Mouse (Mus musculus) forebrain, embryonic 12.5 days (tissue): Measurements from ENCODE around the gene Larp6. TPM values are rescaled to one million over a fixed set of nuclear protein-coding genes. Genes with fewer than 3 reads are reported as not detected.

ENCODE experiments used
- ATAC-seq: fragments of 200-750 bp; cut with Nextera tagmentation; 2 replicates; pipeline ENCODE4 v1.8.0; 2017; ENCODE audit warnings: moderate TSS enrichment; ENCODE audit not compliant: low FRiP score
- H3K27ac ChIP-seq: fragments of 300-500 bp; sonication (generic); 2 replicates; pipeline ENCODE4 v1.5.1; 2016; ENCODE audit warnings: mild to moderate bottlenecking
- H3K27me3 ChIP-seq: fragments of 300-500 bp; sonication (generic); 2 replicates; pipeline ENCODE4 v1.6.1; 2016; ENCODE audit warnings: mild to moderate bottlenecking
- H3K36me3 ChIP-seq: fragments of 300-500 bp; sonication (generic); replicated peaks from 2 replicates; pipeline ENCODE4 v1.6.1; 2016; ENCODE audit warnings: mild to moderate bottlenecking
- H3K4me1 ChIP-seq: fragments of 300-500 bp; sonication (generic); 2 replicates; pipeline ENCODE4 v1.6.1; 2016
- H3K4me2 ChIP-seq: fragments of 300-500 bp; sonication (generic); 2 replicates; pipeline ENCODE4 v1.6.1; 2016; ENCODE audit warnings: mild to moderate bottlenecking, moderate library complexity
- H3K4me3 ChIP-seq: fragments of 300-500 bp; sonication (generic); replicated peaks from 2 replicates; pipeline ENCODE4 v1.5.1; 2016; ENCODE audit warnings: mild to moderate bottlenecking
- H3K9ac ChIP-seq: fragments of 300-500 bp; sonication (generic); 2 replicates; pipeline ENCODE4 v1.6.1; 2016; ENCODE audit warnings: mild to moderate bottlenecking
- H3K9me3 ChIP-seq: fragments of 300-500 bp; sonication (generic); 2 replicates; pipeline ENCODE4 v1.6.1; 2016
- WGBS: fragments of 180-500 bp; shearing (Covaris S2); methylation state at CpG from one replicate; pipeline ENCODE4 v1.1.7; 2016; 5-methylcytosine and 5-hydroxymethylcytosine counted together
- polyA plus RNA-seq: library from polyadenylated mRNA; unstranded; fragments of >200 nt; fragmentation: Nextera tagmentation; extraction: Ambion mirVana; gene quantifications from 2 replicates; pipeline ENCODE4 v1.2.1, GENCODE M21; 2016

Larp6 gene
- 2.2 and 3.0 TPM in 2 replicates for polyA plus RNA-seq

- Histone ChIP-seq H3K27me3 (peaks cover 27% of the 10 kb centered on the region), H3K27ac (no peak within 1 kb of the TSS), H3K4me2 (peak within 1 kb of the TSS; percentile 97), H3K36me3 (no peaks in the 10 kb centered on the region), H3K9ac (peak within 1 kb of the TSS; percentile 73), H3K4me1 (peaks cover 6% of the 10 kb centered on the region; the same call in 1 of the 2 replicates), H3K4me3 (peak within 1 kb of the TSS; percentile 64), H3K9me3 (no peaks in the 10 kb centered on the region)
- WGBS: under 1% methylated on average over 59 of the region's 66 CpGs
- peak; percentile 49; the same call in 1 of the 2 replicates for ATAC-seq
These were observed at the start of gene Larp6 for GRCm38 (mm10) chr9:60712771-60713541. Gene Larp6 (plus strand): TSS chr9:60712989.

DNA sequence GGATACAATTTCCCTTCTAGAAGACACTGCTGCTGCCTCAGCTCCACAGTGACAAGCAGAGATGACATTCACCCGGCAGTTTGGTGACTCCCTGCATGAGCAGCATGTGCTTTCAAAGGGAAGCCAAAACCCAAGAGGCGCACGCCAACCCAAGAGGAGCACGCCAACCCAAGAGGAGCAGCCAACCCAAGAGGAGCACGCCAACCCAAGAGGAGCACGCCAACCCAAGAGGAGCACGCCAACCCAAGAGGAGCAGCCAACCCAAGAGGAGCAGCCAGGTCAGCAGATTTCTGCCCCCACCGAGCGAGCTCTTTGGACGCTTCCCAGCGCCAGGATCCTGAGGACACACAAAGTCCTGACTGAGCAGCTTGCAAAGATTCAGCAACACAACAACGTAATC, 48.4 kb upstream of the Larp6 start:
- Histone ChIP-seq H3K9ac (no peak overlapping the region), H3K4me3 (no peak overlapping the region), H3K9me3 (no peaks in the 10 kb centered on the region), H3K36me3 (peaks cover 57% of the 10 kb centered on the region), H3K27me3 (no peaks in the 10 kb centered on the region), H3K27ac (no peak overlapping the region), H3K4me1 (0 out of 2 replicates have a peak, but pooled peaks cover 4% of the 10 kb centered on the region), H3K4me2 (no peak overlapping the region)
- ATAC-seq: no peak
- WGBS: 93% methylated on average over 12 of the region's 12 CpGs

DNA sequence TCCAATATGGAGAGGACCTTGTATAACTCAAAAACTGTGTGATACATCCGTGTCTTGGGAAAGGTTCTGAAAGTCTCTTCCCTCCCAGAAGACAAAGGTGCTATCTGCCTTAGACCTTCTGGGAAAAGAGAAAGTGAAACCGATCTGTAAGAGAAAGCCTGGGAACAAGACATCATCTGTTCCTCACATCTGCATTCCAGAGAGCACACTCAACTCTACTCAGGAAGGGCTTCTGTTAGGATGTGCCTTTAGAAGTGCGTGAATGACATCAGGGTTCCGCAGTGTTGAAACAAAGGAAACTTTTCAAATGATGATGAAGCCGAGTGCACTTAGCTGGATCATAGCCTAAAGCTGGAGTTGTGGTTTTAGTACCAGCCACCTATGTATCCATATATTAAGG, 47.9 kb upstream of the Larp6 start:
- Histone ChIP-seq H3K27me3 (no peaks in the 10 kb centered on the region), H3K4me1 (0 out of 2 replicates have a peak, but pooled peaks cover 4% of the 10 kb centered on the region), H3K4me2 (no peak overlapping the region), H3K9me3 (no peaks in the 10 kb centered on the region), H3K27ac (no peak overlapping the region), H3K36me3 (peaks cover 60% of the 10 kb centered on the region), H3K9ac (no peak overlapping the region), H3K4me3 (no peak overlapping the region)
- no peak for ATAC-seq
- WGBS: 94% methylated on average over 5 of the region's 5 CpGs

DNA sequence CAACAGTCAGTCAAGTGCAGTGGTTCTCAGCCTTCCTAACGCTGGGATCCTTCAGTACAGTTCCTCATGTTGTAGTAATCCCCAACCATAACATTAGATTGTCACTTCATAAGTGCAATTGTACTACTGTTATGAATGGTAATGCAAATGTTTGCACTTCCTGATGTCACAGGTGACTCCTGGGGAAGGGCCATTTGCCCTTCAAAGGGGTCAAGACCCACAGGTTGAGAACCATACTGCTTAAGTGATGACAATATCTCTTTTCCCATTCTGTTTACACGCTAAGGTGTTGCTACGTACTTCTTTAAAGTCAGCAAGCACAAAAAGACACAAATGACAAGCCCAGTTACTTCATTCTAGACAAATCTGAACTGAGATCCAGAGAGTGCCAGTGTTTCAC, 47.3 kb upstream of the Larp6 start:
- H3K4me2 ChIP-seq: no peak overlapping the region
- H3K36me3 ChIP-seq: peaks cover 67% of the 10 kb centered on the region
- 0 out of 2 replicates have a peak, but pooled peaks cover 4% of the 10 kb centered on the region for H3K4me1 ChIP-seq
- no peak overlapping the region for H3K27ac ChIP-seq
- no peaks in the 10 kb centered on the region for H3K9me3 ChIP-seq
- no peaks in the 10 kb centered on the region for H3K27me3 ChIP-seq
- no peak overlapping the region for H3K4me3 ChIP-seq
- ATAC-seq: no peak
- H3K9ac ChIP-seq: no peak overlapping the region
- whole genome bisulfite sequencing: 94% methylated on average over 3 of the region's 3 CpGs

DNA sequence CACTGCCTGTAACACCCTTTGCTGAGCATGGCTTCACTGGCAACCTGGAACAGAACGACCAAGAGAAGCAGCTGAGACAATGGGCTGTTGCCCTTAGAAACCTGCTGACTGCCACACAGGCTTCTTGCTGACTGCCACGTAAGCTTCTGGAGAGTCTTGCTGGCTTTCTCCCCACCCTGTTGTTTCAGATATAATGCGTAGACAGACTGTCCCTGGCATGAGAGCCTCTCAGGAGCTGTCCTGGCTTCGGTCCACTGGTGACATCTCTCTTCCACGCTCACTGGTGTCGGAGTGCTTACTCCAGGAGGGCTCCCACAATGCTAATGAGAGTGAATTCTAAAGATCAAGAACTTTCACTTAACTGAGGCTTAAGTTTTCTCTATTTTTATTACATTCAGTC, 43.9 kb upstream of the Larp6 start:
- Histone ChIP-seq H3K4me1 (no peaks in the 10 kb centered on the region), H3K27ac (no peak overlapping the region), H3K9me3 (no peaks in the 10 kb centered on the region), H3K4me2 (no peak overlapping the region), H3K4me3 (no peak overlapping the region), H3K36me3 (peaks cover 79% of the 10 kb centered on the region), H3K9ac (no peak overlapping the region), H3K27me3 (no peaks in the 10 kb centered on the region)
- no peak for ATAC-seq
- 88% methylated on average over 6 of the region's 6 CpGs for WGBS

DNA sequence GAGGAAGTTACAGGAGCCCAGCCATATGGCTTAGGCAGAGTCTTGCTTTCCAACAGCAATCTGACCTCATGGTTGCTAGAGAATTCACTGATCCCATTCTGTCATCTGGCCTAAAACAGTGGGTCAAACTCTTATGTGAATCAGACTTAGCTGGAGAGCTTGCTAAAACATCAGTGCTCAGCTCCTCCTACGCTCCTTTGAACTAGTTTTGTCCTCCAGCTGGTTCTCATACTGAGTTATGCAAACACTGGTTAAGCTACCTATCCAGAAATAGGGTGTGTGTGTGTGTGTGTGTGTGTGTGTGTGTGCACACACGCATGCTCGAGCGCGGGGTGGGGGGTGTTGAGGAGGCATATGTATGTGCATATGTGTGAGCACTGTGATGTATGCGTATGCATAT, 40.2 kb upstream of the Larp6 start:
- Histone ChIP-seq H3K36me3 (peaks cover 82% of the 10 kb centered on the region), H3K4me1 (no peaks in the 10 kb centered on the region), H3K27me3 (no peaks in the 10 kb centered on the region), H3K9me3 (no peaks in the 10 kb centered on the region), H3K9ac (no peak overlapping the region), H3K4me2 (no peak overlapping the region), H3K4me3 (no peak overlapping the region), H3K27ac (no peak overlapping the region)
- ATAC-seq: no peak
- 96% methylated on average over 6 of the region's 6 CpGs for WGBS

DNA sequence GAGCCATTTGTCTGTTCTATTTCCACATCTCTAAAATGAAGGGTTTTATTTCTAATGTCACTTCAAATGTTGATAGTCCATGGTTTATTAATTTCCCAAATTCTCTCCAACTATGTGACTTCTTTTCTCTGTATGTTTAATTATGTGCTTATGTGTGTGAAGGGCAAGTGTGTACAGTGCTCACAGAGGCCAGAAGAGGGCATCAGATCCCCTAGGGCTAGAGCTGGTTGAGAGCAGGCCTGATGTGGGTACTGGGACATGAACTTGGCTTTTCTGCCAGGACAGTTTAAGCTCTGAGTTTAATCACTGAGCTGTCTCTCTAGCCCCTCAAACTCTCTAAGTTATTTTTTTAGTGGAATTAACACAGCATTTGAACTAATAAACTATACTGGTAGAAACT, 38.0 kb upstream of the Larp6 start:
- no peaks in the 10 kb centered on the region for H3K4me1 ChIP-seq
- H3K27me3 ChIP-seq: no peaks in the 10 kb centered on the region
- H3K4me3 ChIP-seq: no peak overlapping the region
- no peak overlapping the region for H3K27ac ChIP-seq
- H3K4me2 ChIP-seq: no peak overlapping the region
- ATAC-seq: no peak
- peaks cover 87% of the 10 kb centered on the region for H3K36me3 ChIP-seq
- no peak overlapping the region for H3K9ac ChIP-seq
- H3K9me3 ChIP-seq: no peaks in the 10 kb centered on the region

DNA sequence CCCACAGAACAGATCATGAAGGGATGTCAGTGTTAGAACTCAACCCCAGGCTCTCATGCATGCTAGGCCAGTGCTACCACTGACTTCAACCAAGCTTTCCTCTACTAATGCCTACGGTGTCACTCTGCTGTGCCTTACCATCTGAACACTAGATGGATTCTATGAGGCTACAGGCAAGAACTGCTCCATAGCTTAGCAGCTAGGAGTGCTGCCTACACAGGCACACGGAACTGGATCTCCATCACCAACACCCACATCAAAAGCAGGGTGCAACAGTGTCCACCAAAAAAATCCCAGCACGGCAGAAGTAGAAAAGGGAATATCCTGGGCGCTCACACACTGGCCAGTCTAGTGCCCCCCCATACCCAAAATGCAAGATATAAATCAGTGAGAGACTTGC, 36.4 kb upstream of the Larp6 start:
- Histone ChIP-seq H3K4me3 (no peak overlapping the region), H3K9me3 (no peaks in the 10 kb centered on the region), H3K36me3 (peaks cover 84% of the 10 kb centered on the region), H3K4me1 (no peaks in the 10 kb centered on the region), H3K27me3 (no peaks in the 10 kb centered on the region), H3K27ac (no peak overlapping the region), H3K4me2 (no peak overlapping the region), H3K9ac (no peak overlapping the region)
- ATAC-seq: no peak
- WGBS: 94% methylated on average over 4 of the region's 4 CpGs

DNA sequence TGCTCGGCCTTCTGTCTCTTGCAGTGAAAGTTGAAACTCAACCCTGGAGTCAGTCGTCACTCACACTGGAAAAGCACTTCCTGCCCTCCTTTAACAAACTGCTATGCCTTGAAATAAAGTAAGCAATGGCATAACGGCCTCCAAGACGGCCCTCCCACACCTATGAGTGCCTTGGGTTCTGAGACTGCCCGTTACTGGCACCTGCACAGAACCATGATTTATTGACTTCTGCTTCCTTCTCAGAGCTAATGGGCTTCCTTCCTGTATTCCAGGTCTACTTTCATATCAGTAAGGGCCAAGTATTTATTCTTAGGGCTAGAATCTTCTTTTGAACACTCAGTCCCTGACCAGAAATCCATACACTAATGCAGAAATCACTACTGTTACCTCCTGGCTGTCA, 33.9 kb upstream of the Larp6 start:
- H3K36me3 ChIP-seq: peaks cover 84% of the 10 kb centered on the region
- no peak overlapping the region for H3K4me3 ChIP-seq
- no peaks in the 10 kb centered on the region for H3K9me3 ChIP-seq
- no peak overlapping the region for H3K9ac ChIP-seq
- no peak for ATAC-seq
- WGBS: 85% methylated on average over 5 of the region's 5 CpGs
- no peaks in the 10 kb centered on the region for H3K4me1 ChIP-seq
- no peak overlapping the region for H3K4me2 ChIP-seq
- no peaks in the 10 kb centered on the region for H3K27me3 ChIP-seq
- H3K27ac ChIP-seq: no peak overlapping the region

- H3K9me3 ChIP-seq: no peaks in the 10 kb centered on the region
- ATAC-seq: no peak
- H3K9ac ChIP-seq: no peak overlapping the region
- 93% methylated on average over 3 of the region's 3 CpGs for WGBS
- no peak overlapping the region for H3K27ac ChIP-seq
- peaks cover 73% of the 10 kb centered on the region for H3K36me3 ChIP-seq
- H3K4me1 ChIP-seq: peaks cover 4% of the 10 kb centered on the region
- H3K27me3 ChIP-seq: no peaks in the 10 kb centered on the region
- H3K4me3 ChIP-seq: no peak overlapping the region
- H3K4me2 ChIP-seq: no peak overlapping the region
These were observed 31.8 kb upstream of the Larp6 start for GRCm38 (mm10) chr9:60681005-60681404.

DNA sequence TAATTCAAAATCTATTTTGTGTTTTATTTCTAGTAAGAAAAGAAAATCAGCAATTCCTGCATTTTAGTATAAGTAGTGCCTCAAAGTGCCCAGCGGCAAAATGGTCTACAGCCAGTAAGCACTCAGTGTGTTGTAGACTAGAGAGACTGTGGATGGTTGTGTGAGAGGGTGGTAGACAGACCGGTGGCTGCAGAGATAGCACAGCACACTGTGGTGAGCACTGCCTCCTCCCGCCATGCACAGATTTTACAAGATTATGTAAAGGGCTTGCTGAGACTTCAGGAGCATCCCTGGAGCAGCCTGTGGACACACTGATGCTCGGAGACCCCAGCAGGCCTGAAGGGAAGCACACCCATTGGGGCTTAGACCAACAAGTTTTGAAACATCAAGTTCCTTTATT, 30.0 kb upstream of the Larp6 start:
- ATAC-seq: no peak
- Histone ChIP-seq H3K36me3 (peaks cover 57% of the 10 kb centered on the region), H3K4me2 (no peak overlapping the region), H3K9ac (no peak overlapping the region), H3K27ac (no peak overlapping the region), H3K4me1 (peaks cover 9% of the 10 kb centered on the region), H3K9me3 (no peaks in the 10 kb centered on the region), H3K27me3 (no peaks in the 10 kb centered on the region), H3K4me3 (no peak overlapping the region)
- 95% methylated on average over 4 of the region's 4 CpGs for WGBS

DNA sequence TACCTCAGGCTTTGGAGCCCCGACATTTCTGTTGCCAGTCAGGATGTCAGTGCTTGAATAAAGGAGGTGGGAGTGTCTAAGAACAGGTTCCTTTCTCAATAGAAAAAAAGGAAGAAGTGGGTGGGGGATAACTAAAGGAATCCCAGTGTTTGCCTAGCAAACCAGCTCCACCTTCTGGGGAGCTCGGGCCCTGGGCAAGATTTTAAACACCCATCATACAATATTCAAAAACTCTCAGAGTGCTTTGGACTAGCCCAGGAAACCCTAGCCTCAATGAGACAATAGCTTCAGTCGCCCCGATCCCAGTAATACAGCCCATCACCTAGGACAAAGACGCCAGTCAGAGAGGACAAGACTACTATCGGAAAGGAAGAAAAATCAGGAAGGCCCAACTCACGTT, 25.4 kb upstream of the Larp6 start:
- no peaks in the 10 kb centered on the region for H3K9me3 ChIP-seq
- peak overlapping the region; percentile 99 for H3K27ac ChIP-seq
- peaks cover 13% of the 10 kb centered on the region for H3K4me1 ChIP-seq
- WGBS: 0% methylated on average over 7 of the region's 7 CpGs
- peak overlapping the region; percentile 54 for H3K4me3 ChIP-seq
- peak; percentile 72 for ATAC-seq
- H3K4me2 ChIP-seq: peak overlapping the region; percentile 58
- no peaks in the 10 kb centered on the region; the same call in 1 of the 2 replicates for H3K27me3 ChIP-seq
- H3K36me3 ChIP-seq: peaks cover 17% of the 10 kb centered on the region
- H3K9ac ChIP-seq: peak overlapping the region; percentile 62

GRCm38 (mm10) chr9:60687891-60688324, 24.9 kb upstream of the Larp6 start, which contains the start of gene Lrrc49:
Gene Lrrc49 (minus strand): TSS chr9:60688158.
- ATAC-seq: peak; percentile 96
- under 1% methylated on average over 21 of the region's 21 CpGs for WGBS
- H3K4me2 ChIP-seq: peak within 1 kb of the TSS; percentile 58
- peak within 1 kb of the TSS; percentile 54 for H3K4me3 ChIP-seq
- peak within 1 kb of the TSS; percentile 62 for H3K9ac ChIP-seq
- H3K9me3 ChIP-seq: no peaks in the 10 kb centered on the region
- H3K27me3 ChIP-seq: no peaks in the 10 kb centered on the region; the same call in 1 of the 2 replicates
- peaks cover 12% of the 10 kb centered on the region for H3K36me3 ChIP-seq
- H3K4me1 ChIP-seq: peaks cover 13% of the 10 kb centered on the region
- H3K27ac ChIP-seq: peak within 1 kb of the TSS; percentile 99
